Mouse (Mus musculus): ENCODE measurements at regions not wholly inside any gene's neighbourhood (a gene's known extent, or its start where the extent isn't known, plus 50 kb on each side); places are given as distances from the start of the nearest gene placed in this dataset.

DNA sequence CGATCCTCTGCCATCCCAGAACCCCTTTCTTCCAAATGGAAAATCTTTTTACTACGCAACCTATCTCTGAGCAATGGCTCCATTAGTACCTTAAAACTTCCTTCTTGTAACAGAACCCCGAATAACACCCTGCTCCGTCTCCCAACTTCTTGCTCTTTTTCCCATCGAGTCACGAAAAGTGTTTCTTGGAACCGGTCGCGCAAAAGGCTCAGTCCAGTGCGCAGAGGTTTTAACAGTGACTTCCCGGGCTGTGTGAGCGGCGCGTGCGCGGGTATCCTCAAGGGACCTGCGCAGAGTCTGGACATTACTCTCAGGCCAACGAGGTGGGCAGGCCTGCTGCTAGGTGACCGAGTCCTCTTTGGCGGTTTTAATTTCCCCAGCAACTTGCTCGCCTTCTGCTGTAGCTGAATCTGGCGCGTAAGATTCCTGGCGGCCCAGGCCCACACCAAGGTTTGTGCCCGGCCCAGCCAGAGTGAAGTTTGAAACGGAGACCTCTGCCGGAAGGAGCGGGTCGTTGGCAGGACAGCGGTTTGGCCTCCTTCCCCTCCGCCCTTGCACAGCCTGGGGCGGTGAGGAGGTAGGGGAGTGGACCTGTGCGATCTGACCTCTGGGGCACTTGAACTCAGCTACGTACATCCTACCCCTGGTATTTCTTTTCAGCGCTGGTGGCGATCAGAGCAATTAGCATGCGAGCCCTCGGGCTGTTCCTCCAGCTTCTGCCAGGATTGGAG is 1103.8 kb upstream of the 2610301B20Rik start:
- TF ChIP-seq CTCF (IDR thresholded peaks at IDR 0.05) (no peak), POLR2A (IDR thresholded peaks at IDR 0.05; ENCODE audit: insufficient read depth, low read depth, low read length) (peak; percentile 61)
